Mouse (Mus musculus): ENCODE results near the gene Wwox.

Gene Wwox

DNA sequence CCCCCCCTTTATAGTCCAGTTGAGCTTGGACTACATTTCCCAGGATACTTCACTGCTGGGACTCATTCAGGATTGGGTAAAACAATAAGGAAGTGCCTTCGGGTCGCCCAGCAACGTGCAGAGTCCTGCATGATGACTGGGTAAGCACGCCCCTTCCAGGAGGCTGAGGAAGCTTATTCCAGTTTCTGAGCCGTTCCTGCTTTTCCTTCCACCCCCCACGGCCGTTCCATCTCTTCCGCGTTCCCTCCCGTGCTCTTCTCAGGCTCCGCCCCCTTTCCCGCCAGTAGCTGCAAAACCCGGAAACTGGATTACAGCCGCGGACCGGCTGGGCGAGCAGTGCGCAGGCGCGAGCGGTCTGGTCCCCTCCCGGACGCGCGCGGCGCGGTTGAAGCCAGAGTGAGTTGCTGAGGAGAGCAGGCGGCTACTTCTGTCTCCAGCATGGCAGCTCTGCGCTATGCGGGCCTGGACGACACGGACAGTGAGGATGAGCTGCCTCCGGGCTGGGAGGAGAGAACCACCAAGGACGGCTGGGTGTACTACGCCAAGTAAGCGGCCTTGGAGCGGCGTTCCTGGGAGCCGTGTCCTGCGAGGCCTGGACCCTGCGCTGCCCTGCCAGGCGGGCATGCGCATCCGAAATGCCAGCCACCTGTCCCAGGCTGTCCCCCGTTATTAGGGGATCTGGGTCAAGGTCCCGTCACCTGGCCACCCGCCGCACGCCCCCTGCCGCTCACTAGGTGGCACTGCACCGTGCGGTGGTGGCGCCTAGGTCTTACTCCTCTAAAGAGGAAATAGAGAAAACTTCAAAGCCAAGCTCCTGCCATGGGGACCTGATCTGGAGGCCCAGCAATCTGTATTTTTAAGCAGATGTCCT lies at the start of gene Wwox:
TSS of gene Wwox (plus strand) at position 322 of the 871 bp plus-strand sequence.
- peak; percentile 97 for DNase-seq (ENCODE audit: low spot score)

DNA sequence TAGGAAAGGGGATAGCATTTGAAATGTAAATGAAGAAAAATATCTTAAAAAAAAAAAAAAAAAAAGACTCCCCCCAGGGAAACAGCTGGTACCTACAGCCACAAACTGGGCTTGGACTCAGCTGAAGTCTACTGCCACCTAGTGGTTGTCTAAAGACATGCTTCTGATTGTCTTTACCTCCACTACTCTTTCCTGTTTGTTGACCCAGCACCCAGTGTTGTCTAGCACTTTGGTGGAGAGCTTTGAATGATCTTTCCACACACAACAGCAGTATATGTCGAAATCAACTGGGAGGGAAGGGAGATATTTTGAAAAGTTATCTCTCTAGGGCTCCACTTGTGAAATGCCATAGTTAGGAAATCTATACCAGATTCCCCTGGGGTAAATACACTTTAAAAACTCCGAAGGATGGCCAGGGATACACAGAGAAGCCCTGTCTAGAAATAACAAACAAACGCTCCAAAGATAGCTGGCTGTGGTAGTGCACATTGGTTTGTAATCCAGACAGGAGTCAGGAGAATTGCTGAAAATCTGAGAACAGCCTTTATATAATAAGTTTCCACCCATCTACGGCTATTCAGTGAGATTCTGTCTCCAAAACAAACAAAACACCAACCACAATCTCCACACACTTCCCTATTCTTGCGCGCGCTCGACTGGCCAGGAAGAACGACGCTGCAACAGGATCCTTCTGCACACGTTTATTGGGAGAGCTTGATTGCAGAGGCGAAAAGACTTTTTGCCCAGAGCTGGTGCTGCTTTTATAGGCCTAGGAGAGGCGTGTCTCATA lies 48.8 kb upstream of the Wwox start:
- DNase-seq (ENCODE audit: low spot score): peak; percentile 28

GRCm38 (mm10) chr8:114398326-114398725 lies 41.1 kb upstream of the Wwox start:
- DNase-seq (ENCODE audit: low spot score): no peak

- DNase-seq (ENCODE audit: low spot score): no peak
These were observed 40.2 kb upstream of the Wwox start for GRCm38 (mm10) chr8:114399273-114399672.

DNA sequence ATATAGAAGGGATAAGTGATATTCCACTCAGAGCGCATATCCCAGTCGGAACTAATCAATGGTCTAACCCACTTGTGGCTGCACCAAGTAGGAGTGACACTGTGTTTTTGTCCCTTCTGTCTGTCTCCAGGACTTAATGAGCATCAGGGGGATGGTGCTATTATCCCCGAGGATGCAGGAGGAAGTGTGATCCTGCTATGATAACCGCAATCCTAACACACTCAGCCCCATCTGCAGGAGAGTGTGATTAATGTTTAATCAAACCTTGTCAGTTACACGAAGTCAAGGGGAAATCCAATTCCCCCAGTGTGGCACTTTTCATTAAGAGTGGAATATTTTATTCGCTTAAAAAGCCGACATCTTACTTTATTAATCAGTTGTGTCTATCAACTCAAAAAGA lies 37.8 kb upstream of the Wwox start:
- DNase-seq (ENCODE audit: low spot score): no peak

- no peak for DNase-seq (ENCODE audit: low spot score)
These were observed 28.0 kb upstream of the Wwox start for GRCm38 (mm10) chr8:114411421-114411820.

DNA sequence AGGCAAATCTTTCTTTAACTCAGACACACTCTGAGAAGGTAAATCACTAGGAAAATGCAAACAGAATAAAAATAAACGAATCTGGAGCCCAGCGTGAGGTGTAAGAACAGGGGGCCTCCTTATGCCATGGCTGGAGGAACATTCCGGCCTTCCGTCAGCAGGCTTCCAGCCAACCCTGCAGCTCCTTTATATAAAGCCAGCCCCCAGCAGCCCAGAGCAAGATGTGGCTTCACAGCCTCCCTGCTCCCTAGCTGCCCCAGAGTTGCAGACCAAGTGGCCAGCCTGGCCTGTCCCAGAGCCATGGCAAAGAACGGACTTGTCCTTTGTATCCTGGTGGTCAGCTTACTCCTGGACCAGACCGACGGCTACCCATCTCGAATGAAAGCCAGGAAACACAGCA lies 21.7 kb upstream of the Wwox start, which contains the start of gene Clec3a:
TSS of gene Clec3a (plus strand) at position 301 of the 400 bp plus-strand sequence.
- no peak for DNase-seq (ENCODE audit: low spot score)

- DNase-seq (ENCODE audit: low spot score): no peak
These were observed 21.0 kb upstream of the Wwox start for GRCm38 (mm10) chr8:114418486-114418885.

- DNase-seq (ENCODE audit: low spot score): no peak
These were observed 20.6 kb upstream of the Wwox start for GRCm38 (mm10) chr8:114418904-114419303.

GRCm38 (mm10) chr8:114421544-114421943 lies 17.9 kb upstream of the Wwox start:
- DNase-seq (ENCODE audit: low spot score): no peak

DNA sequence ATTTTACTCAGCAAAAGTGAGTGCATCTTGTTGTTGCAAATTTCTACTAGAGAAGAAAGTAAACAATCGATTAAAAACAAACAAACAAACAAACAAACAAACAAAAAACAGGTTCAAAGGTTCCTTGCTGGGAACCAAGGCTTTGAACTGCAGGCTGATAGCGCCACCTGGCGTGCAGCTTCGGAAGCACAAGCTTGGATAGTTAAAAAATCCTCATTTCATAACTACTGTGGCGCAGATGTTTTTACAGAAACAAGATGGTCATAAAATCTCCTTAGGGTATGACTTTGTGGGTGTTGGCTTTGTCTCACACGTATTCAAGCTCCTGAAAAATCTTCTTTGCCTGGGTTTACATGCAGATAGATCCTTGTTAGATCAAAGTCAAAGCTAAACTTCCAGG lies 1.2 kb upstream of the Wwox start:
- DNase-seq (ENCODE audit: low spot score): peak; percentile 75

- peak; percentile 40 for DNase-seq (ENCODE audit: low spot score)
These were observed 742 bp downstream of the Wwox start for GRCm38 (mm10) chr8:114440205-114440589.

DNA sequence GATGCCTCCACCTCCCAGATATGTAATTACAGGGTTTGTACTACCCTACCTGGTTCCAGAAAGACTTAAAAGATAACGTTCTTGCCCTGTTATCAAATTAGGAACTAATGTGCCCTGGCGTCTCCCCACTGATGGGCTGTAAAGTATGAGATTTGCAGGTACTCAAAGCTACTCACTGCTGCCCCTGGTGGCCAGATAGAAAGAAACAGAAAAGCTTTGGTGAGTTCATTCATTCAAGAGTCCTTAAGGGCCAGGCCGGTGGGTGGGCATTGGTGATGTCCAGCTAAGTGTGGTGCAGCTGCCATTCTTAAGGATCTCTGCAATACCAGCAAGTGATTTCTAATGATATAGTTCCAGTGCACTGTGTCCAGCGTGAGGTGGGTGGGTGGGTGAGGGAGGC lies 2.2 kb downstream of the Wwox start:
- peak; percentile 58 for DNase-seq (ENCODE audit: low spot score)

DNA sequence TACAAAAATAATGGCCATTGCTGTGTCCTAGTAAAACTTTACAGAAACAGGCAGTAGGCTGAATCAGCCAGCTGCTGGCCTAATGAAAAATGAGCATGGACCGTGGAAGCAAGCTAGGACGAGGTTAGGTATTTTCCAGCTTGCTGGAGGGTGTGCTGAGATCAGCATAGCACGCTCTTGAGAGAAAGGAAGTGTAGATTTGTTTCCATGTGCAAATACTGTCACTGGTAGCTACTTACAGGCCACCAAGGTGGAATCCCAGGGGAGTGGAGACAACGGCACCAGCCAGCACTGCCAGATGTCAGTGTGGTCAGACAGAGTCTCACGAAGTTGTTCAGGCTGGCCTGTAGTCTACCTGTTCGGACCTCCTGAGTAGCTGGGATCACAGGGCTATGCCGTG lies 7.4 kb downstream of the Wwox start:
- DNase-seq (ENCODE audit: low spot score): no peak

DNA sequence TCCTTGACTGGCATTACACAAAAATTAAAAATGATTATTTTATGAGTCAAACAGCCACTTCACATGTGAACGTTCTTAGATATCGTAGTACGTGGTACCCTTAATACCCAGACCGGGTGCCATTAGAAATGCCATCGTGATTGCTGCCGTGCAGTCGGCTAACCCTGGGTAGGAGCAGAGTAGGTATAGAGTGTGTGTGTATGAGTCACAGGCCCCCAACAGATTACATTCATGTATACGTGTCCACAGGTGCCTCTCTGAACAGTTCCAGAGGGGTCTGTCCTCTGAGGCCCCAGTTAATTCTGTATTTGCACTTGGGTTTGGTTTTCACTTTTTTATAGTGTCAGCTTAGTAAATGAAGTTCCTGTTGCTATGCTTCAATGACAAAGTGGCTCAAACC lies 12.8 kb downstream of the Wwox start:
- no peak for DNase-seq (ENCODE audit: low spot score)

DNA sequence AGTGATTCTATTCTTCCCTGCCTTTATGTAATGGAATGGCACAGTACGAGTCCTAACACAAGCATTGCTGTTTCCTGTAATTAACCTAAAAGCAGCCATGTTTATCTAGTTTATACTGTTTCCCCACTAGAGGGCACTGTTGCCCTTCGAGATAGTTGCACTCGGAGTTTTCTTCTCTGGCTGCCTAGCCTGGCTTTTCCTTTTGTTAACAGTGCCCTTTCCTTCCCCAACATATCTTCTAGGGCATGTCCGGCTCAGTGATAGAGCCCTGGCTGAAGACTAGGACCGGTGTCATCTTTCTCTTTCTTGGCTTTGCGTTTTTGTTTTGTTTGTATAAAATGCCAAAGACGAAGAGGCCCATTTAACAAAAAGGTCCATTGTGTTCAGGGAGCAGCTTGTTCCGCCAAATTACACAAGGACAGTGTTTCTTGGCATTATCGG lies 13.3 kb downstream of the Wwox start:
- peak; percentile 93 for DNase-seq (ENCODE audit: low spot score)

DNA sequence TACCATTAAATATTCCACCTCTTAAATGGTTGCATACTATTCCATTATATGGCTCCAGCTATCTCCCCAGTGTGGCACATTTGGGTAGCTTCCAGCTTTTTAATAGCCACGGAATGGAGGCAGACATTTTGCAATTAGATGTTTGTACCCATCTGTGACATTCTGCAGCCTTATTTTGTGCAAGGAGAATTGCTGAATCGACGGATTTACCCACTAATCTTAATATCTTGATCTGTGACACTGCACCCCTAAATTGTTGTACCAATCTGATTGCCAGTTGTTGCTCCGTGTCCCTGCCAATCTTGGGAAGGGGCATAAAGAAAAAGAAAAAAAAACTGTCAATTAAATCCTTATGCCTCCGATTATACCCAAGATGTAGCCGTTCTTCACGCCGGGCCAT lies 15.8 kb downstream of the Wwox start:
- DNase-seq (ENCODE audit: low spot score): no peak

DNA sequence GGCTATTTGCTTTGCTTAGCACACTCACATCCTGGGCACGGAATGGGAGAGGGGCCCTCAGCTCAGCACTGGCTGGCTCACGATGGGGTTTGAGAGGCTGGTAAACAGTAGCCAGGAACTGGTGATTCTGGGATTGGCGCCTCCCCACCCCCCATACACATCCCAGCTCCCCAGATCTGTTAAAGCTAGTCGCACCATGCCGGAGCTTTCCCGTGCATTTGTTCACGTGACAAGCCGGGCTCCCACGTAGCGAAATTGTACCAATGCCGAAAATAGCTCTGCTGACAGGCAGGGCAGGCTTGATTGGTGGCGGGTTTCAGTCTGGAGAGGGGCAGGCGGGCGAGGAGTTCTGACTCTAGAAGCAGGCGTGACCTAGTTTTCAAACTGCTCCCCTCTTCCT lies 16.5 kb downstream of the Wwox start:
- DNase-seq (ENCODE audit: low spot score): no peak

- DNase-seq (ENCODE audit: low spot score): no peak
These were observed 18.8 kb downstream of the Wwox start for GRCm38 (mm10) chr8:114458113-114458784.

DNA sequence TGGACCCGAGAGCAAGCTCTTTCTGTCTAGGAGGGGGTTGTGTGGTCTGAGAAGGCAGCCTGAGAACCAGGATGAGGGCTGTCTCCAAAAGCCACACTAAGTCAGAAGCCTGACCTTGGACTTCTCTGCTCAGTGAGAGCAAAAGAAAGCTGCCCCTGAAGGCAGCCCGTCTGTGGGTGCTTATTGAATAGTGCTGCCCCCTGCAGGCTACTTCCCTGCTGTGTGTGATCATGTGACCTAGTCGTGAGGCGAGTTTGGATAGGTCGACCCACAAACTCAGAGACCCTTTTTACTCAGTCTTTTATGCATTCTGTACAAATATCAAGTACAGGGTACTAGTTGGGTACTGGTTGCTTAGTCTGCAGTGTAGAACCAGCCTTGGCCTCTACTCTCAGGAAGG lies 21.1 kb downstream of the Wwox start:
- DNase-seq (ENCODE audit: low spot score): no peak

DNA sequence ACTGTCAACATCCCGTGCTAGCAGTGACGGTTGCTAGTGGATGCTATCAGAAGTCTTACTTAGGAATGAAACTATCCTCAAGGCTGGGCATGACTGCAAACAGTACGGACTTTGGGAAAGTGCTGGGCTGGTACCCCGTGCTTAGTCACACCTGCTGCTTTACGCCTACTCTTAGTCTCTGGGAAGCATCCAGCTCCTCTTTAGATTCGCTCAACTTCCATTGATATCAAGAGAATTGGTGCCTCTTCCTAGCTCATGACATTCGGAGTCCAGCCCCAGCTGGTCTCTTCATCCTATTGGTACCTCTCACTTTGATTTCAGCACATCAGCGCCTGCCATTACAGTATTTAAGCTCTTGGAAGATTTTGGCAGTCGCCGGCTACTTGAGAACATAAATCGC lies 23.1 kb downstream of the Wwox start:
- DNase-seq (ENCODE audit: low spot score): no peak

GRCm38 (mm10) chr8:114463305-114463704 lies 23.9 kb downstream of the Wwox start:
- no peak for DNase-seq (ENCODE audit: low spot score)
